Mouse (Mus musculus): ENCODE results near the gene Odf3.
"Not testable (repeated sequence)": the region's sequence is repeated elsewhere in the genome, so short reads cannot be mapped to it uniquely, and the experiment has no call there.

The Odf3 gene

DNA sequence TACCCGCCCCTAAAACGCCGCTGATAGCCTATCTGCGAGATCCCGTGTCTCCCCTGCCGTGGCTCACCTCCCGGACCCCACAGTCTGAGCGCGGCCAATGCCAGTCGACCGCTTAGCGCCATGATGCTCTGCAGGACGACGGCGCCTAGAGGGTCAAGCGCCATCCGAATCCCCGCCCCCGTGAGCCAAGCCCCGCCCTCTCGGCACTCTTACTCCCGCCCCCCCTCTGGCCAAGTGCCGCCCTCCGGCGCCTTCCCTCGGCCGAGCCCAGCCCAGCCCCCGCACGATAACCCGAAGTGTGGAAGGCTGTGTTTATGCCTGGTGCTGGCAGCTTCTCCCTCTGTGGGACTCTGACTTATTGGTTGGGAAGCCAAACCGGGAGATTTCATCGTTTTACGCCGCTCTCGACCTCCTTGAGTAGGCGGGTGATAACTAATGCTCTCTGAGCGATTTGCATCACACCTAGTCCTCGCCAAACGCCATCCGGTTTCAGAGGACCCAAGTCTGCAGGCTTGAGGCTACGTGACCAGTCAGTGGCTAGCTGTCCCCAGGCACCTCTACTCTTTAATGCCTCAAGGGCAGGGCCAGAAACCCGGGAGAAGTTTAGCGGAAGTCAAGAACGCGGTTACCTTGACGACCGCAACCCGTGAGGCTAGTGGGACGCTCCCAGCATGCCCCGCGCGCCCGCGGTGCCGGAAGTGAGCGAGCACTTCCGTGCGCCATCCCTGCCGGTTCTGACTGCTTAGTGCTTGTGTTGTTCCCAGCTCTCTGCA is 34.3 kb downstream of the Odf3 start, which contains the start of the genes Psmd13 and Sirt3:
TSS of gene Psmd13 (plus strand) at position 273 of the 773 bp plus-strand sequence.
TSS of gene Sirt3 (minus strand) at position 614 of the 773 bp plus-strand sequence.
- peak; percentile 91 to 94 for DNase-seq (ENCODE audit: low spot score in 2 of 2)

DNA sequence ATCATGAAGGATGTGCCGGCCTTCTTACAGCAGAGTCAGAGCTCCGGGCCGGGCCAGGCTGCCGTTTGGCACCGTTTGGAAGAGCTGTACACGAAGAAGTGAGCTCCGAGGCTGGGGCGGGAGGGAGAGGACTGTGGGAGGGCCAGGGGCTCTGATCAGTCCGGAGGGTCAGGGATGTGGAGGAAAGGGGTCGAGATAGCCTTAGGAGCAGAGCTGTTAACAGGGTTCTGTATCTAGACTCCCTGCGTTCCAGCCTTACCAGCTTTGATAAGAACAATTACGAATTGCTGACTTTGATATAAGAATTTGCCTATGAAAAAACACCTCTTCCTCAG is 34.8 kb downstream of the Odf3 start:
- DNase-seq (ENCODE audit: low spot score in 2 of 2): no peak

DNA sequence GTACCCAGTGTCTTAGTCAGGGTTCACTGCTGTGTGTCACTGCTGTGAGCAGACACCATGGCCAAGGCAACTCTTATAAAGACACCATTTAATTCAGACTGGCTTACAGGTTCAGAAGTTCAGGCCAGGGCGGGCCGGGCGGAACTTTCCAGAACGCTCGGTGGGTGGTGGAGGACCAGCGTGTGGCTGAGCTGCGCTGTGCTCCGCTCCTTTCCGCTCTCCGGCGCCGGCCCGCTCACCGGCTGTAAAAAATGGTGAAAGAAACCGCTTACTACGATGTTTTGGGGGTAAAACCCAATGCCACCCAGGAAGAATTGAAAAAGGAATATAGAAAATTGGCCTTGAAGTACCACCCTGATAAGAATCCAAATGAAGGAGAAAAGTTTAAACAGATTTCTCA is 43.0 kb downstream of the Odf3 start:
- DNase-seq (ENCODE audit: low spot score in 2 of 2): not testable (repeated sequence)

DNA sequence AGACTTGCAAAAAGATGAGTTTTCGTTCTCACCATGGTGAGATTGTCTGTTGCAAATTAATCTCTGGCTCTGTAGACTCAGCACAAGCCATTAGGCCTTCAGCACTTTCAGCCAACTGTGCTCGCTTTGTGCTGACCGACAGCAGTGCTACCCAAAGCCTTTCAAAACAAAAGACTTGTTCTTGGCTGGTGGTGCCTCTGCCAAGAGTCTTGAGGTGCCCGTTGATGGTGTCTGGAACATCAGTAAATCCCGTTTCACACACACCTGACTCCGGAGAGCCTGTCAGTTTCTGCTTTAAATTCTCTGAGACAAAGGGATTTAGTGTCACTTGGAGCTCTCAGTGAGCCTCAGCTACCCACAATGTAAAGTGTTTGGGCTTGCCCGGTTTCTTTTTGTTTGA is 46.4 kb downstream of the Odf3 start:
- DNase-seq (ENCODE audit: low spot score in 2 of 2): no peak

DNA sequence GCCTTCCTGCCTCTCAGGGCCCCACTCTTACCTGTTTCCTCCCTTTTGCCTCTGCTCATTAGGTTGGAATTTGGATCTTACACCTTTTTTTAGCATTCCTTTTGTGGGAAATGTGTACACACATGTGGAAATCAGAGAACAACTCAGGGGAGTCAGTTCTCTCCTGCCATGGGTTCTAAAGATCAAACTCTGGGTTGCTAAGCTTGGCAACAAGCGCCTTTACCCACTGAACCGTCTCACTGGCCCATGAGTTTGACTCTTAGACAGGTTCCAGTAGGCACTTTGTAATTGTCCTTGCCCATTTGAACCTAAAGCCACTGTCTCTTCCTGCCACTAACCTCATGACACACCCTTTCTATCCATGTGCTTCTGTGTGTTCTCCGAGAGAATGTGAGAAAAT is 47.0 kb downstream of the Odf3 start:
- no peak for DNase-seq (ENCODE audit: low spot score in 2 of 2)

DNA sequence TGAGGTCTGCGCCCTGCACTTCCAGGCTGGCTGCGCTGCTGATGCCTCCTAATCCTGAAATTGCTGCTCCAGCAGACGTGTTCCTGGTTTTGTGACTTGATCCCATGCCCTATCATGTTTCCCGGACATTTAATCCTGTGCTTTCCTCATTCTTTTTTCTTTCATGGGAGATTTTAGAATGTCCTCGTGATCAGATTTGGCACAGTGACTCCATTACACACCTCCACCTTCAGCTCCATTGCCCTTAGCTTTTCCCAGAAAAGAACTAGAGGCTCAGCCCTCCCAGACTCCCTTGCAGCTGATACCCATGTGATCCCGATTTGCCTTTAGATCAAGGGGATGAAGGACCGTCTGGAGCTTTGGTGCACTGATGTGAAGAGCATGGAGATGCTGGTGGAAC is 50.3 kb downstream of the Odf3 start:
- no peak for DNase-seq (ENCODE audit: low spot score in 2 of 2)

DNA sequence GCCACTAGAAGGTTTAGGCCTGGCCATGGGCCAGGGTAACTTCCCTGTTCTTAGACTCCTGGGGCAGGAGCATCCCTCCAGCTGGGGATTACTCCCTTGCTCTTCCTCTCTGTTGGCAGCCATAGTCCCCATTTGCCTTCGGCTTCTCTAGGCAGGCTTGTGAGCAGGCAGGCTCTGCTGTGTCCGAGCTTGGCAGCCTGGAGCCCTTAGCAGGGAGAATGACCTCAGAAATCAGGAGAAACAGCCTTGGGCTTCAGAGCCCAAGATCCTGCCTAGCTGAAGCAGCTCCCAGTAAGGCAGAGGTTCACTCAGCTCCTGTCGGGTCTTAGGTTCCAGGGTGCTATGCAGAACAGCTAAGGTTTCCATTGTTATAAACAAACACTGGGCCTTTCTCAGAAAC is 51.5 kb downstream of the Odf3 start:
- DNase-seq (ENCODE audit: low spot score in 2 of 2): no peak

DNA sequence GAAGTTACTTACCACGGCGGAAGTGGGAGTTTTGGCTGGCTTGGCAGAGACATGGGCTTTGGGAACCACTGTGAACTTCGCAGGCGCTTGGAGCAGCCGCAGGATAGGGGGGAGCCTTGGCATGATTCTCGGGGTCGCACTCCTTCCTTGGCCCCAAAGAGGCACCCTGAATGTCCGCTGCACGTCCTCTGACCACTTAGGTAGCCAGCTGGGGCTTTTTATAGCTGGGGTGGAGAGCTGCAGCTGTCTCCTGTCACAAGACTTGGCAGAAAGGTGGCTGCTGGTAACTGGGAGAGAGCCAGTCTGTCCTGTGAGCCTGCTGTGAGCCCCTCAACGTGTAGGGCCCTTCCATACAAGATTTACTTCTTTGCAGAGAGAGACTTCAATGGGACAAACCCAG is 52.6 kb downstream of the Odf3 start, which contains the start of gene Cox8b:
TSS of gene Cox8b (minus strand) at position 227 of the 400 bp plus-strand sequence.
- no peak for DNase-seq (ENCODE audit: low spot score in 2 of 2)
